Mouse (Mus musculus): ENCODE data around the gene Eif3k. TPM values are rescaled to one million over a fixed set of nuclear protein-coding genes. Genes with fewer than 3 reads are reported as not detected.

Eif3k gene
- total RNA-seq (2021) = 100 to 1,000 TPM; 116 to 137 TPM
- long read RNA-seq, experiment 1, transcript Eif3k-201 (8 exons, 774 nt) = major isoform, 157 of 172 reads
- long read RNA-seq, experiment 1, partial matches to known transcripts = 8 of 172 reads
- long read RNA-seq, experiment 1, other reads (novel, unspliced or antisense) = 7 of 172 reads
- long read RNA-seq, experiment 2, transcript Eif3k-201 (8 exons, 774 nt) = major isoform, 92 of 103 reads
- long read RNA-seq, experiment 2, partial matches to known transcripts = 7 of 103 reads
- long read RNA-seq, experiment 2, other reads (novel, unspliced or antisense) = 4 of 103 reads

DNA sequence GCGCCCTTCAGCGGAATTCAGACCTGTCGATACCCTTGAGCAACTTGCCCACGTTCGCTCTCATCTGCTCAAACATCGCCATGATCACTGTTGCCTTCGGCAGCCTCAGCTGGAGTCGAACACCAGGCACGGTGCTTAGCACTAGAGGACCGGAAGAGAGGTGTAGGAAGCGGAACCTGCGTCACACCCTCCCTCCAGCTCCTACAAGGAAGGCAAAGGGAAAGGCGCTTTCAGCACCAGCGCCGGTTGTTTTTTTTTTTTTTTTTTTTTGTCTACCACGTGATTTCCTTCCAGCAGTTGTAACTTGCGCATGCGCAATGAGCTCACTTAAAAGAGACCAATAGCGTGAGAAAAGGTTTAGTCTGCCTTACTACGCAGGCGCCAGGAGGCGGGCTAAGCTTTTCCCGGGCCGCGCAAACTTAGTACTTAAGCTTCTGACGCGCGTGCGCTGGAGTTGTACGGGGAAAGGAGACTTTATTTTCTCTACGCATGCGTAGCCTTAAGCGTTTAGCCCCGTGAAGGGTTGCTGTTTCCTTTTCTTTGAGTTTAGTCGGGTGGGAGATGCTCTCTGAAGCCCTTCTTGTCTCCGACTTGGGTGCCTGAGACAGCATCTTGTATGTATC lies at the start of gene Eif3k, which contains the start of gene Map4k1:
Eif3k (minus strand) TSS at position 214 of the 623 bp plus-strand sequence.
Map4k1 (plus strand) TSS at position 400 of the 623 bp plus-strand sequence.
- DNase-seq = peak; percentile 95

DNA sequence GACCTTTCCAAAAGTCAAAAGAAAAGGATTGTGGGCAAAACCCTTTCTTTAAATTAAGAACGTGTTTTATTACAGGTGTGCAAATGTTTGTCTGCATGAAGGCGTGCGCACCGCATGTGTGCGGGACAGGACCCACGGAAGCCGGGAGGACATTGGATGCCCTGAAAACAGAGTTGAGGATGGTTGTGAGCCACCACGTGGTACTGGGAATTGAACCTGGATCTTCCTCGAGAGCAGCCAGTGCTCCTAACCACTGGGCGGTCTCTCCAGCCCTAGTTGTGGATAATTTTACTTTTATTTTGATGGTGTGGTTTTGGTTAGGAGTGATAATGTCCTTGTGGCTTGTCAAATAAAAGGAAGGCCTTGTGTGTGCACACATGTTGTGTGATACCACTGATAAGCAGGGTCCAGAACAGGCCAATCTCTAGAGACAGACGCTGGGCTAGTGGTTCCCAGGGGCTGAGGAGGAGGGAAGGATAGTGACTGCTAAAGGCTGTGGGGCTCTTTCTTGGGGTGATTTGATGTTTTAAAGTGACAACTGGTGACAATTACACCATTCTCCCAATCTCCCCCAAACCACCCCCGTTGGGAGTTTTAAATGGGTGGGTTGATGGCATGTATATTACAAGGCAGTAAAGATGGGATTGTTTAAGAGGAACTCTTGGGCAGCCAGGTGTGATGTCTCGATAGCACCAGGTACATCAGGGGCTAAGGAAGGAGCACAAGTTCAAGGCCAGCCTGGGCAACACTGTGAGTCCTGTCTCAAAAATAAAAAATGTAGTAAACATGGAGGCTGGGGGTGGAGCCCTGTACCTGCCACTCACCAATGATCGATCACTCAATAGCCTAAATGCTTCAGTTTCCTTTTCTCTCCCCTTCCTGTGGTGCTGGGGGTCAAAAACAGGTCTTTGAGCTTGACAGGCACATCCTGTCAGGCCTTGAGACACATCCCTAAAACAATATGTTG lies 48.3 kb upstream of the Eif3k start:
- DNase-seq = no peak

DNA sequence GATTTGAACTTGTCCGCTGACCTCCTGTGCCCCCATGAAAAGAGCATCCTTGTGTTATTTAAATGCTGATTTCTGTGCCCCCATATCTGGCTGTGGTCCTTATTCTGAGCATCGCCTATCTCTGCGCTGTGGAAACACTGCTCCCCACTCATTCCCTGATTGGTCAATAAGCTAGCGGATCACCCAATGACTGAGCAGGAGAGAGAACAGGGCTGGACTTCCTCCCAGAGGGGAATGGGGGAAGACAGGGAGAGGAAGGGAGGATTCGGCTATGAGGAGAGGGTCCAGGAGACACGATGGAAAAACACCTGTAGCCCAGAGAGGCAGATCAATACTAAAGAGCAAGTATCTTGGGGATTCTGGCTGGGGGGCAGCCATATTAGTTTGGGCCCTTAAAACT lies 47.1 kb upstream of the Eif3k start:
- no peak for DNase-seq

DNA sequence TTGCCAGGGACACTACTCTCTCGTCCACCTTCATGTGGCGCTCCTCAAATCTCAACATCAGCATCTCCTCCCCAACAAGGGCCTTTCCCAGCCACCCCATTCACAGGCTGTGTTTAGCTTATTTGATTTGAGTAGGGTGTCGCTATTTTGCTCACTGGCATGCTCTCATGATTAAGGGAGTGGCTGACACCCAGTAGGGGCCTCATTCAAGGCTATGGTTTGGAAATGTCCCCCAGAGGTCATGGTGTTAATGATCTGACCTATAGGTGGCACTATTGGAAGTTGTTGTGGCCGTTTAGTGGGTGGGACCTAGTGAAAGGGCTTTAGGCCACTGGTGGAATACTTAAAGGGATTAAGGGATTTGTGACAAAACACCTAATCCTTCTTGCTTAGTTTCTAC lies 45.1 kb upstream of the Eif3k start:
- DNase-seq = no peak

DNA sequence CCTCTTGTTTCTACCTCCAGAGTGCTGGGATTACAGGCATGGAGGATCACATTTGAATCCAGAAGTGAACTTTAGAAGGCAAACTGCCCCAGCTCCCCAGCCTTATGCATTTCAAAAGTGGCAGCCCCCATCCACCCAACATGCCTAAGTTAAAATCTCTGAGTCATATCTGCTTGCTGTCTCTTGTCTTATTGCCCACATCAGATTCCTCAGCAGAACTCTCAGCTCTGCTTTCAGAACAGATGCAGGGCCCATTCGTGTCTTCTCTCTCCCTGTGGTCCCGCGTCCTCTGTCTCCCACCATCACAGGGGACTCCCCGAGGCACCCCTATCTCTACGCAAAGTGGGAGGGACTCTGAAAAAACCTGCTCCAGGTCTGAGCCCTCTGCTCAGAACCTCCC lies 44.5 kb upstream of the Eif3k start:
- no peak for DNase-seq

DNA sequence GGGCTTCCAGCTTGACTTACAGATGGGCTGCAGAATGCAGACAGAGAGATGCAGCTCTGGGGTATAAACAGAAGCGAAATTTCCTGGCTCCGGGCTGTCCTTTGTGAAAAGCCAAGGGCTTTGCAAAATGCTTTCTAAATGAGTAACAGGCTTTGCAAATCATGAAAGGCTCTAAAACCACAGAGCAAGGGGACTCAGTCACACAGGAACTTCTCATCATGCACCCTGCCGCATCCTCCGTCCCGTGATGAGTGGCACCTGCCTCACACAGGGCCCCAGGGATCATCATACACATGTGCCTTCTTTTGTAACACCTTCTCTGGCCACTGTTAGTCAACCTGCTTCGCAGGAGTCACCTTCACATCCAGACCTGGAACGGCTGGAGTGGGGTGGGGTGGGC lies 43.9 kb upstream of the Eif3k start:
- DNase-seq = no peak

DNA sequence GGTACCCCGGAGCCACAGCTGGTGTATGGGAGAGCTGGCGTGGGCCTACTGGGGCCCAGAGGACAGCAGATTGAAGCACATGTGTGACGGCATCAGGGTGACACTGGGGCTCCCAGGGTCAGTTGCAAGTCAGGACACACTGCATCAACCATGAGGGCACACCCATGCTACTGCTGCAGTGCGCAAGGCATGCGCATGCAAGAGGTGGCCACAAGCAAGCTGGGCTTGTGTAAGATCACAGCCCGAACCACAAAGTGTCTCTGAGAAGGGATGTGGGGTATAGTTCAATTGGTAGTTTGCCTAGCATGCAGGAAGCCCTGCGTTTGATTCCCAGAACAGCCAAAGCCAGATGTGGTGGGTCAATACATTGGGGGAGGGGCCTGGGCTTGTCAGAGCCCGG lies 41.9 kb upstream of the Eif3k start:
- DNase-seq = no peak

DNA sequence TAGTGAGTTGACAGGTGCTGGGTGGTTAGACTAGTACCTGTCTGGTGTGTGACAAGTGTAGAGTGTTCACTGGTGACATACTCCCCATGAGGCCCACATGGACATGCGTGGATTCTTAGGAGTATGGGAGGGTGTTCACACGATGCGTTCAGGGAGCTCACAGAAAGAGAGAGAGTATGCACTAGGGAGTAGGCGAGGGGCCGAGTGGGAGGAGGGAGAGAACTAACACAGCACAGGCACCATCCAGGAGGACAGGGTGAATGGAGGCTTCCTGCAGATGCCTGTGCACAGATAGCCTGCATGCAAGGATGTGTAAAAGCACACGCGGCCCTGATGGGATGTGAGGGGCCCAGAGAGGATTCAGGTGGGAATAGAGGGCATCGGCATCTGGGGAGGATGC lies 40.8 kb upstream of the Eif3k start:
- DNase-seq = no peak

DNA sequence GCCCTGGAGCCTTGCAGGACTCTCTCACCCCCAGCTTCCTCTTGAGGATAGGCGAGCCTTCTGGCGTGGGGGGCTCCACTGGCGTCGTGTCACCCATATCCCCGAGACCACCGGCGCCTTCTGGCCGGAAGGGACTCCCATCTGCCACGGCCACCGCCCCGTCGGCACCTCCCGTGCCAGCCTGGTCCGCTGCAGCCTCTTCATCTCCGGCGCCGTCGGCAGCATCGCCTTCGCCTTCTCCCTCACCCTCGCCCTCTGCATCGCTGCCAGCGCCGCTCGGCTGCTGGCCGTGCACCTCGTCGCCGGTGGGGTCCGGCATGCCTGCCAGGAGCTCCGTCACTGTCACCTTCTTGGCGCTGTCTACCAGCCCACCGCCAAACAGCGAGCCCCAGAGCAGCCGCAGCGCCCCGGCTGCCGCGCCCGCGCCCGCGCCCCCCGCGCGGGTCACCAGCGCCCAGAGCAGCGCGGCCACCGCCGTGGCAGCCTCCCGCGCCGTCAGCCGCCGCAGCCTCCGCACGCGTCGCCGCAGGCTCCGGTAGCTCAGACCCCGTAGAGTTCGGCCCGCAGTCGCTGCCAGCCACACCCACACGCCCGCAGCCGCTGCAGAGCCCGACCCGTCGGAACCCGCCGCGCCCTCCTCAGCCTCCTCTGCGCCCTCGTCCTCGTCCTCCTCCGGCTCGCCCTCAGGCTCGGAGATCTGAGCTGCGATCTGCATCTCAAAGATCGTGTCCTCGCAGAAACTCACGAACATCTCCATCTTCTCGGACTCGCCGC lies 38.0 kb upstream of the Eif3k start:
- no peak for DNase-seq

DNA sequence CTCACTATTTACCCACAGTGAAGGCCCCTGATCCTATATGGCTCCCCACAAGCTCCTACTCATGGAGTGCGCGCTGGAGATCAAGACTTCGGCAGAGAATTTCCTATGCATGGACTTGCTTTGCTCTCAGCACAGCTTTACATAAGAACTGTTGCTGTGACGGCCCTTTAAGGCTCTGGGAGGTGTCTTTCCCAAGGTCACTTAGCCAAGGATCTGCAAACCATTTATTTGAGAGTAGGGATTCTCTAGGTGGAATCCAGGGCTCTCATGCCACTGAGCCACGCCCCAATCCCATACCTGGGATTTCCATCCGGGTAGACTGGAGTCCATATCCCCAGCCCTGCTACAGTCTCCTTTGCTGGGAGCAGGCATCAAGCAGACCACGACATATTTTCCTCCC lies 35.6 kb upstream of the Eif3k start:
- DNase-seq = no peak

DNA sequence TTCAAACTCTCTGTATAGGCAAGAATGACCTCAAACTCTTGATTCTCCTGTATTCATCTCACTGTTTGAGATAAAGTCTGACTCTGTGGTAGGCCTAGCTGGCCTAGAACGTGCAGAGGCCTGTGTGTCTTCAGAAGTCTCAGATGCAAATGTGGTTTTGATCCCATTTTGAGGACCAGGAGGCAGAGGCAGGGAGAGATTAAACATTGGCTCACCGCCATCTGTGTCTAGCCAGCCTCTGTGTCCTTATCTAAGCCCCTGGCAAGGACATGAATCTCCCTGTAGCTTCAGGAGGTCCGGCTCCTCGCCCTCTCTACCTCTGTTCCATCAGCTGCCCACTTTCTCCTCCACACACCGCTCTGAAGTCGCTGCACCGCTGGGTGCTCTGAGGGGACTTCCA lies 34.8 kb upstream of the Eif3k start:
- DNase-seq = no peak

DNA sequence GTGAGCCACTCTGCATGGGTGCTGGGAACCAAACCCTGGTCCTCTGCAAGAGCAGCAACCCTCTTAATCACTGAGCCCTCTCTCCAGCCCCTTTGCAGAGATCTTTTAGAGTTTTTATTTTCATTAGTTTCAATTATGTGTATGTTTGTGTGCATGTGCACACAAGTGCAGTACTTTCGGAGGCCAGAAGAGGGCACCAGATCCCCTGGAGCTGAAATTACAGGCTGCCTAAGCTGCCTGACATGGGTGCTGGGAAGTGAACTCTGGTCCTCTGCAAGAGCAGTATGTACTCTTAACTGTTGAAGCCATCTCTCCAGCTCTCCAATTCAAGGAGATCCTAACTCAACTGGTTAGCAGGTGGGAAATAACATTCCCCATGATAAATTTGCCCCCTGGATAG lies 33.3 kb upstream of the Eif3k start:
- no peak for DNase-seq

DNA sequence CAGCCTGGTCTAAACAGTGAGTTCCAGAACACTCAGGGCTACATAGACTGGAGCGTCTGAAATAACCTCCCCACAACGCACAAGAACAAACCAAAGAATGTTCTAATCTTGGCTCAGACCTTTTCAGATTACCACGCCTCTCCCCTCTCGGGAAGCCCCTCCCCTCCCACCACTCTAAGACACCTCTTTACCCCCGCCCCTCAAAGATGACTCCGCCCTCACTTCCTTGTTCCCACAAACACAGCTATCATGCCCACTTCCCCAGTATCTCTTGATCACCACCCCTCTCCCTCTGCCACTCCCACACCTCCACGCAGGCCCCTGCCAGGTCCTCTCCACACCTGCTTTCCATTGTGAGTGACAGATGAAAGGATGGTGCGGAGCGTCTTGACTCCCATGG lies 27.1 kb upstream of the Eif3k start:
- DNase-seq = no peak

DNA sequence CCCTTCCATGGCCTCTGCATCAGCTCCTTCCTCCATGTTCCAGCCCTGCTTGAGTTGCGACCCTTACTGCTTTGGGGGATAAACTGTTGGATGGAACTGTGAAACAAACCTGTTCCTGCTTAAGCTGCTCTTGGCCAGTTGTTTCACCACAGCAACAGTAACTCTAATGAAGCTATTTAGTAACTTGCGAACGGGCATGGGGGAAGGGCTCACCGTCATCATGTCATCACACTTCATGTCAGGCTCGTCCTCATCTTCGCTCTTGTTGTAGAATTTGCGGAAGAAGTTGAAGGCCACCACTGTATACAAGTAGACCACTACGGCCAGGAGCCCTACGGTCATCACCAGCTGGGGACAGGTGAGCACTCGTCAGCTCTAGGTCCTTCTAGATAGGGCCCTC lies 26.5 kb upstream of the Eif3k start:
- no peak for DNase-seq

DNA sequence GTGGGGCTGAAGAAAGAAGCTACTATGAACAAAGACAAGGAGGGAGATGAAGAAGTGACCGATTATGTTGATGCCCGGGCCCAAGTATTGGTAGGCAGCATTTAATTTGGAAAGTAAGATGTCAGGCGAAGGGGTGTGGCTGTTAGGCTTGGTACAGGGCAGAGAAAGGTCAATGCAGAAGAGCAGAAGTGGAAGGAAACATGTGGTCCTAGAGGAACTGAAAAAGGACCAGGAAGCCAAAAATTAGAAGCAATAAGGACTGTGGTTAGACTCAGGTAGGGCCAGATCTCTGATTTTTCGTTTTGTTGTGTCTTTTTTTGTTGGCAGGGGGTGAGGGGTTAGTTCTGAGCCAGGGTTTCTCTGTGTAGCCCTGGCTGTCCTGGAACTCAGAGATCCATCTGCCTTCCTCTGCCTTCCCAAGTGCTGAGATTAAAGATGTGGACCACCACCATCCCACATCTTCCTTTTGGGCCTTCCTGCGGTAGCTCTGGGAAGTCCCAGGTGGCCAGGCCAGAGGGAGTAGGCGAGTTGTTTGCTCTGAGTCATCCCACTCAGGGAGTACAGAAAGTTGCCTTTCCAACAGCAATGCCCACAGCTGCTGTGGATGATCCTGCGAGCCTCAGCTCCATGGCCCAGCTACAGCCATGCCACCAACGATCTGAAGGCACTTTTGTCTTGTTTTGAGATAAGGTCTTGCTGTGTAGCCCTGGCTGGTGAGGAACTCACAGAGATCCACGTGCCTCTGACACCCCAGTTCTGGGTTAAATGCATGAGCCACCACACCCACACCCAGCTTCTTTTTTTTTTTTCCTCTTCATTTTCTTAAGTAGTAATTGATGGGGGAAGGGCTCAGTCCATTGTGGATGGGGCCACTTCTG lies 25.8 kb upstream of the Eif3k start:
- DNase-seq = no peak

DNA sequence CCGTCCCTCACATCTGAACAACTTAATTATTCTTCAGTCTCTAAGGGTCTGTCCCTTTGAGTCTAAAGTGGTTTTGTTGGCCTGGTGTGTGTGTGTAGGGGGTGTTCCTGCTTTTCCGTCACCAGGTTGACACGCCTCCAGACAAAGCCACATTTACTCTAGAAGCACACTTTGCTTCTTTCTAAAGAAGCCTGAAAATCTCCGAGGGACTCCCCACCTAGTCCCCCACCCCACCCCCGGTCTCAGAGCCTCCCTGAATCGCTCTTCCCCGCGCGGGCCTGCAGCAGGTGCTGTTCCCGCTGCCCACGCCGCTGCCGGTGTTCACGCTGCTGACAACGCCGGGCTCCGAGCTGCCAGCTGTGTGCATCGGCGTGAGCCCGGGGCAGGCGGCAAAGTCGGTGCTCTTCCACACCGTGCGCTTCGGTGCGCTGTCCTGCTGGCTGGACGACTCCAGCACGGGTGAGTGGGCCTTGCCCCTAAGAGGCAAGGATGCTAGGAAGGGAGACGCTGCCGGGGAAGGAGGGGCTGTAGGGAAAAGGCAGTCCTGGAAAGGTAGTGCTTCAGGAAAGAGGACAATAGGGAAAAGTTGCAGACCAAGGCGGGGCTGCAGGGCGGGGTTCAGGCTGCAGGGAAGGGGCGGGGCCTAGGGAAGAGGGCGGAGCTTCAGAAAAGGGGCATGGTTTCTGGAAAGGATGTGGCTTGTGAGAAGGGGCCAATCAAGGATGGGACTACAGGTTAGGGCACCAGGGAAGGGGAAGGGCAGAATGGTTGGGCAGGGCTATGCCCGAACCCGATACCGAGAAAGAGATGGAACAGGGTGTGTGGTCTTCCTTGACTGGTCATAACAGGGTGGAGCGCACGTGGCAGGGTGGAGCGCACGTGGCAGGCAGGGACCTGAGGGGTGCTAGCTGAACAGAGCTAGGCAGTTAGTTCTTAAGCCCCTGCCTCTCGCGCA lies 19.3 kb upstream of the Eif3k start:
- DNase-seq = peak; percentile 56

DNA sequence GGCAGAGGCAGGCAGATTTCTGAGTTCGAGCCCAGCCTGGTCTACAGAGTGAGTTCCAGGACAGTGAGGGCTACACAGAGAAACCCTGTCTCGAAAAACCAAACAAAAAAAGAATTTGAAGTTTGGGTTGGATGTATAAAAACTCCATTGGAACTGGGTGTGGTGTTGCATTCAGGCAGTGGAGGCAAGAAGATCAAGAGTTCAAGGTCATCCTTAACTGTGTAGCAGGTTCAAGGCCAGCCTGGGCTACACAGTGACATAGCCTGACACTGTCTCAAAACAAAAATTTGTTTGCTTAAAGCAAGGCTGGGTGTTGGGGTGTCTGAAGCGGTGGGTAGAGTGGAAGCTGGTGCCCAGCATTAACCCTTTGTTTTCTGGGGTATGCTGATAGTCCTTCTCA lies 11.7 kb upstream of the Eif3k start:
- DNase-seq = no peak

DNA sequence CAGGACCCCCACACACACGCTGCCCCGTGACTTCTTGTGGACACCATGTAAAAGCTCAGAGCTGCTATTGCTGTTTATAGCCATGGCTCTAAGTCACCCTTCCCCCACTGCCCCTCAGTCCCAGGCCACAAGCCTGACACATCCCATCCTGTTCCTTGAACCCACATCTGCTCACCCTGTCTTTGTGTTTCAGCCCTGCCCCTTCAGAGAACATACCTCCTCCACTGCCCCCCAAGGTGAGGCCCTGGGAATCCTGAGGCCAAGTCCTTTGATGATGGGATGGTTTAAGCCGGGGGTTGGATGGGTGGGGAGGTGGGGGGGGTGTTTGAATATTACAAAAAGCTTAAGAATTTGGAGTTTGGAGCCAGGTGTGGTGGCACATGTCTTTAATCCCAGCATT lies 11.3 kb upstream of the Eif3k start:
- no peak for DNase-seq

DNA sequence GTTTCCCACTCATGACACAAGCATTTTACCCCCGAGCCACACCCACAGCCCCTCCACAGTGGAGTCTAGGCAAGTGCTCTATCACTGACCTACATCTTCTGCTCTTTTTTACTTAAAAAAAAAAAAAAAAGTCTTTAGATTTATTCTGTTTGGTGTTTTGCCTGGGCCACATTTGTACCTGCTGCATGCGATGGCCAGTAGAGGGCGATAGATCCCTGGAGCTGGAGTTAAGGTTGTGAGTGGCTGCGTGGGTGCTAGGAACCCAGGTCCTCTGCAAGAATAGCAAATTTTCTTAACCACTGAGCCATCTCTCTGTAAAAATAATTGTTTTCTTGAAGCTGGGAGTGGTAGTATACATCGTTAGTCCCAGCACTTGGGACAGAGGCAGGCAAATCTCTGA lies 10.0 kb upstream of the Eif3k start:
- DNase-seq = no peak

DNA sequence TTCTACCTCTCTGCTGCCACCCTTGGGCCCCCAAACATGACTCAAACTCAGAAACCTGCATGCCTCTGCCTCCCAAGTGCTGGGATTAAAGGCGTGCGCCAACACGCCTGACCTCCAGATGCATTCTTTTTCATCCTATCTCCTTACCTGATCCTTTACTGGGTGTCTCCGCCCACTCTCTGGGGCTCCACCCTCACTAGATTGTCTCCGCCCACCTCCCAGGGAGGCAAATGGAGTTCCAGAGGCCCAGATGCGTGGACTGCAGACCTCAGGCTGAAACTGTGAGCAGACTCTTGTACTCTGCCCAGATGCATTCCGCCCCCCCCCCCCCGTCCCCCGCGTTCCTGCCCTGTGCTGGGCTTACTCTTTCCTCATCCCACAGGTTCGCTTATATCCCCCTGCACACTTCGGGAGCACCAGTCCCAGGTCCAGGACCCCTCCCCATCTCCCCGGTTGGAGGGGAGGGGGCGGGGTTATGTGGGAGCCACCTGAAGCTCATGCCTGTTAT lies 9.2 kb upstream of the Eif3k start:
- DNase-seq = no peak
